Mouse (Mus musculus): ENCODE results near the gene Pwwp2b.

GRCm38 (mm10) chr7:139251881-139252301, 3.6 kb downstream of the Pwwp2b start:
- TF ChIP-seq CTCF (IDR thresholded peaks at IDR 0.05) = peak; percentile 29
- peak; percentile 71; the same call in 1 of the 2 replicates for TF ChIP-seq EP300 (IDR thresholded peaks at IDR 0.05)
